Mouse (Mus musculus) intestine, embryonic 15.5 days (tissue): ENCODE measurements around the gene Mipol1. TPM values are rescaled to one million over a fixed set of nuclear protein-coding genes. Genes with fewer than 3 reads are reported as not detected.
A peak's percentile ranks its signal among the peaks of the same experiment; 100 is the strongest.

ENCODE experiments used
- ATAC-seq: fragments of 200-750 bp; cut with Nextera tagmentation; 2 replicates; pipeline ENCODE4 v1.8.0; 2017; ENCODE audit warnings: moderate TSS enrichment, moderate library complexity
- H3K27ac ChIP-seq: fragments of 300-500 bp; sonication (generic); 2 replicates; pipeline ENCODE4 v1.5.1; 2015; ENCODE audit warnings: mild to moderate bottlenecking, inconsistent platforms
- H3K27me3 ChIP-seq: fragments of 300-500 bp; sonication (generic); replicated peaks from 2 replicates; pipeline ENCODE4 v1.6.1; 2015; ENCODE audit warnings: inconsistent platforms
- H3K36me3 ChIP-seq: fragments of 300-500 bp; sonication (generic); 2 replicates; pipeline ENCODE4 v1.6.1; 2015; ENCODE audit warnings: inconsistent platforms
- H3K4me1 ChIP-seq: fragments of 300-500 bp; sonication (generic); replicated peaks from 2 replicates; pipeline ENCODE4 v1.6.1; 2015; ENCODE audit warnings: inconsistent platforms
- H3K4me2 ChIP-seq: fragments of 300-500 bp; sonication (generic); replicated peaks from 2 replicates; pipeline ENCODE4 v1.6.1; 2015; ENCODE audit warnings: mild to moderate bottlenecking, inconsistent platforms
- H3K4me3 ChIP-seq: fragments of 300-500 bp; sonication (generic); replicated peaks from 2 replicates; pipeline ENCODE4 v1.5.1; 2015; ENCODE audit warnings: inconsistent platforms
- H3K9ac ChIP-seq: fragments of 300-500 bp; sonication (generic); 2 replicates; pipeline ENCODE4 v1.6.1; 2015; ENCODE audit warnings: inconsistent platforms
- H3K9me3 ChIP-seq: fragments of 300-500 bp; sonication (generic); 2 replicates; pipeline ENCODE4 v1.6.1; 2016; ENCODE audit warnings: inconsistent platforms
- WGBS: fragments of 180-500 bp; shearing (Covaris S2); methylation state at CpG from one replicate; pipeline ENCODE4 v1.1.7; 2015; 5-methylcytosine and 5-hydroxymethylcytosine counted together
- polyA plus RNA-seq: library from polyadenylated mRNA; unstranded; fragments of >200 nt; fragmentation: Nextera tagmentation; extraction: Ambion mirVana; gene quantifications from 2 replicates; pipeline ENCODE4 v1.2.1, GENCODE M21; 2015

The Mipol1 gene
- polyA plus RNA-seq, 1 experiment from 2014 or later, result 10.1 TPM

GRCm38 (mm10) chr12:57275456-57275855 lies 45.2 kb downstream of the Mipol1 start:
- WGBS, result 61% methylated on average over 1 of the region's 1 CpGs

DNA sequence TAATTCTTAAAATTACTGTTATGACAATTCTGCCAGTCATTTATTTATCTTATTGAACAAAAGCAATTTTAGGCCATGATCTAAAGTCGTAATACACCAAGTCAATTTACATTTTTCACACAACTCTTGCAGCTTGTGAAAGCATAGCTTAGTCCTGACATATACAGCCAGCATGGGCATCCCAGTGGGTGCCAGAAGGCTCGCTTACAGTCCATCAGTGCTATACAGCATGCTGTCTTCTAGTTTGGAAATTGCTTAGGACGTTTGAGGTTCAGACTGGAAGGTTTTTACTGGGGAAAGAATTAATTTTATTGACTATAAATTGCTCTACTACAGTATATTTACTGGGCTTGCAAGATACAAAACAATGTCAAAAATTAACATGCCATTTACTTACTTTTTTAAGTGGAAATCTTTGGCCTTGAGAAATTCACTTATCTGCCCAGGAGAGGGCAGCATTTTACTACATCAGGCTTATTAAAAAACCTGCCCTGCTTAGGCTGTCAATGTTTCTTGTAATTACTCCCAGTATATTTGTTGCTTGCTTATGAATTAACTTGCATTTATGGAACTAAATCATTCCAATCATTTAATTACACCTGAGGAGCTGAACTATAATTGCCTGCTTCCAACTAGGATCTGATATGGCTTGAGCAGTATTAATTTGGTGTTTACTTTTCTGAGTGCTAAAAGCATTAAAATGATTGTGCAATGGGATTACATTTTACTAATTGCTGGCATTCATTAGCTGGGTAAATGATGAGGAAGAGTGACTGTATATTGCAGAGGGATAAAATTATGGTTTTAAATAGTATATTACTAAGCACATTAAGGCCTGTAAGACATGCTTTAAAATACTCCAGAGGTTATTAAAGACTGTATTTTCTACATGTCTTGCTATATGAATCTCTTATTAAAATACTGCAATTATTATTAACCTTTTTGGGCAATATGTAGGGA lies 51.2 kb downstream of the Mipol1 start:
- no peak overlapping the region for H3K27ac ChIP-seq
- H3K27me3 ChIP-seq, result no peaks in the 10 kb centered on the region
- H3K9me3 ChIP-seq, result no peaks in the 10 kb centered on the region
- ATAC-seq, result peak; percentile 58
- H3K36me3 ChIP-seq, result no peaks in the 10 kb centered on the region
- H3K9ac ChIP-seq, result no peak overlapping the region
- no peak overlapping the region for H3K4me2 ChIP-seq
- 54% methylated on average over 3 of the region's 3 CpGs for WGBS
- H3K4me3 ChIP-seq, result no peak overlapping the region
- no peaks in the 10 kb centered on the region for H3K4me1 ChIP-seq

More at GRCm38 (mm10) chr12:57275456-57275855, 45.2 kb downstream of the Mipol1 start:
- no peak overlapping the region for H3K27ac ChIP-seq
- H3K4me2 ChIP-seq, result no peak overlapping the region
- no peaks in the 10 kb centered on the region for H3K27me3 ChIP-seq
- no peak for ATAC-seq
- no peaks in the 10 kb centered on the region for H3K36me3 ChIP-seq
- no peak overlapping the region for H3K9ac ChIP-seq
- no peaks in the 10 kb centered on the region for H3K9me3 ChIP-seq
- H3K4me3 ChIP-seq, result no peak overlapping the region
- no peaks in the 10 kb centered on the region for H3K4me1 ChIP-seq

DNA sequence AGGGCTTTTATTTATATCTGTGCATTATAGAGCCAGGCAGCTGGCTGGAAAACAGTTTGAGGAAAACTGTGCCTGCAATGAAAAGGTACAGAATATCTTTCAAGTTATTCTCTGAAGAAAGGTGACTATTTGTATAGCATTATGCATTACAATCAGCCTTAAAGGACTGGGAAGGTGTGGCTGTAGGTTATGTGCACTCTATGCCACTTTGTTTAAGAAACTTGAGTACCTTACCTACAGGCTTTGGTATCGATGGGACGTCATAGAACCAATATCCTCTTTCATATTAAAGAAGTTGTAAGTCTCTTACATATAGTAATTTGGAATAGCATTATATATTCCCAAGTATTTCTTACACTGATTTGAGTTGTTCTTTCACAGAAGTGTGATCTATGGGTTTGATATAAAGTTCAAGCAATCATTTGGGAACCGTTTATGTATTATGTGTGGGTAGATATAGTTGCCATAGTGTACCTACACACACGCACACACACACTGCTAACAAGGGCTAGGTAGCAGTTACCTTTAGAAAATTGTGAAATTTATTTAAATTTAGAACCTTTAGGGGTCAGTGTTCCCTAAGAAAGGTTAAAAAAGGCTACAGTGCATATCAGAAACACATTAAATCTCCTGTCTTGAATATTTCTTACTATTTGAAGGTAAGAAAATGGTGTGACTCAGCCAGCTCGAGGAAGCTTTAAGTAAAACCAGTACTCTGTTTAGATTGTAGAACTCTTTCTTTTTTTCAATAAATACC lies 55.3 kb downstream of the Mipol1 start:
- no peaks in the 10 kb centered on the region for H3K36me3 ChIP-seq
- ATAC-seq, result peak; percentile 34; the same call in 1 of the 2 replicates
- no peaks in the 10 kb centered on the region for H3K9me3 ChIP-seq
- 69% methylated on average over 5 of the region's 5 CpGs for WGBS
- H3K4me2 ChIP-seq, result no peak overlapping the region
- no peaks in the 10 kb centered on the region for H3K4me1 ChIP-seq
- H3K27me3 ChIP-seq, result no peaks in the 10 kb centered on the region
- no peak overlapping the region for H3K4me3 ChIP-seq
- H3K9ac ChIP-seq, result no peak overlapping the region
- H3K27ac ChIP-seq, result no peak overlapping the region

DNA sequence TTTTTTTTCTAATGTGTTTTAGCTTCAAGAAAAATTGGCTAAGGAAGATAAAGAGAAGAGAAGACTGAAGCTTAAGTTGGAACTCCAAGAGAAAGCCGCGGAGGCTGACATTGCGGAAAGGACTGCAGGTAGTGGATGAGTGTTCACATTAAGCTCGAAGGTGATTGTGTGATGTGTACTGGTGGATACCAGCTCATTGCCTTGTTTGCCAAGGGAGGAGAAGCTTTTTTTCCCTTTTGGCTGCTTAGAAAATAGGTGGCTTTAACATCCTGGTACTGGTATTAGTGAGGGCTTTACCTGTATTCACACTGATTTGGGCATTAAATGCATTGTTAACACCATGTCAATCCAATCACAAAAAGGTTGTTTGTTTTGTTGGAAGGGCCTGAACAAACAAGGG lies 77.1 kb downstream of the Mipol1 start:
- Histone ChIP-seq H3K4me1 (no peaks in the 10 kb centered on the region), H3K4me3 (no peak overlapping the region), H3K36me3 (no peaks in the 10 kb centered on the region), H3K27me3 (no peaks in the 10 kb centered on the region), H3K9me3 (no peaks in the 10 kb centered on the region), H3K9ac (no peak overlapping the region), H3K4me2 (no peak overlapping the region), H3K27ac (no peak overlapping the region)
- WGBS, result 83% methylated on average over 4 of the region's 4 CpGs
- ATAC-seq, result no peak

- WGBS, result 80% methylated on average over 1 of the region's 1 CpGs
- no peak overlapping the region for H3K4me3 ChIP-seq
- H3K9ac ChIP-seq, result no peak overlapping the region
- H3K36me3 ChIP-seq, result no peaks in the 10 kb centered on the region
- H3K27me3 ChIP-seq, result no peaks in the 10 kb centered on the region
- H3K4me2 ChIP-seq, result no peak overlapping the region
- H3K4me1 ChIP-seq, result no peaks in the 10 kb centered on the region
- no peaks in the 10 kb centered on the region for H3K9me3 ChIP-seq
- H3K27ac ChIP-seq, result no peak overlapping the region
- no peak for ATAC-seq
These were observed 77.5 kb downstream of the Mipol1 start for GRCm38 (mm10) chr12:57307748-57308147.

DNA sequence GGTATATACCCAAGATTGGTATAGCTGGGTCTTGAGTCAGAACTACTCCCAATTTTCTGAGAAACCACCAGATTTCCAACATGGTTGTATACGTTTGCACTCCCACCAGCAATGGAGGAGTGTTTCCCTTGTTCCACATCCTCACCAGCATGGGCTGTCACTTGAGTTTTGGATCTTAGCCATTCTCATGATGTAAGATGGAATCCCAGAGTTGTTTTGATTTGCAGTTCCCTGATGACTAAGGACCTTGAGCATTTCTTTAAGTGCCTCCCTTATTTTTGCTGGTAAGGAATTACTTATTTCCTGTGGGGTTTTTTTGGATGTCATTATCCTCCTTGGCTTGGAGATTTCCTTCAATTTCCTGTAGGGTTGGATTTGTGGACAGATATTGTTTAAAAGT lies 108.8 kb downstream of the Mipol1 start:
- 88% methylated on average over 1 of the region's 1 CpGs for WGBS
- Histone ChIP-seq H3K36me3 (no peaks in the 10 kb centered on the region), H3K9me3 (no peaks in the 10 kb centered on the region), H3K27me3 (no peaks in the 10 kb centered on the region), H3K4me2 (no peak overlapping the region), H3K4me3 (no peak overlapping the region), H3K27ac (no peak overlapping the region), H3K9ac (no peak overlapping the region), H3K4me1 (no peaks in the 10 kb centered on the region)
- ATAC-seq, result no peak

DNA sequence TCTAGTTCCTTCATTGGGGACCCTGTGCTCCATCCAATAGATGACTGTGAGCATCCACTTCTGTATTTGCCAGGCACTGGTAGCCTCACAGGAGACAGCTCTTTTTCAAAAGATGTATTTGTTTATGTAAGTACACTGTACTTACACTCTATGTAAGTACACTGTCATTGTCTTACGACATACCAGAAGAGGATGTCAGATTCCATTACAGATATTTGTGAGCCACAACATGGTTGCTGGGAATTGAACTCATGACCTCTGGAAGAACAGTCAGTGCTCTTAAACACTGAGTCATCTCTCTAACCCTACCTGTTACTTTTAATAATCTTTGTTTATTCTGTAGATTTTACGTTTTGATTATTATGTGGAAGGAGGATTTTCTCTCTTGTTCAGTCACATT lies 109.9 kb downstream of the Mipol1 start:
- H3K4me3 ChIP-seq, result no peak overlapping the region
- 55% methylated on average over 2 of the region's 2 CpGs for WGBS
- no peak overlapping the region for H3K27ac ChIP-seq
- ATAC-seq, result no peak
- H3K4me2 ChIP-seq, result no peak overlapping the region
- H3K27me3 ChIP-seq, result no peaks in the 10 kb centered on the region
- H3K9ac ChIP-seq, result no peak overlapping the region
- no peaks in the 10 kb centered on the region for H3K4me1 ChIP-seq
- H3K9me3 ChIP-seq, result no peaks in the 10 kb centered on the region
- H3K36me3 ChIP-seq, result no peaks in the 10 kb centered on the region

- H3K36me3 ChIP-seq, result no peaks in the 10 kb centered on the region
- H3K4me1 ChIP-seq, result no peaks in the 10 kb centered on the region
- no peak overlapping the region for H3K27ac ChIP-seq
- no peak for ATAC-seq
- no peaks in the 10 kb centered on the region for H3K9me3 ChIP-seq
- 91% methylated on average over 2 of the region's 2 CpGs for WGBS
- no peak overlapping the region for H3K4me2 ChIP-seq
- no peaks in the 10 kb centered on the region for H3K27me3 ChIP-seq
- H3K4me3 ChIP-seq, result no peak overlapping the region
- no peak overlapping the region for H3K9ac ChIP-seq
These were observed 132.5 kb downstream of the Mipol1 start for GRCm38 (mm10) chr12:57362732-57363131.

DNA sequence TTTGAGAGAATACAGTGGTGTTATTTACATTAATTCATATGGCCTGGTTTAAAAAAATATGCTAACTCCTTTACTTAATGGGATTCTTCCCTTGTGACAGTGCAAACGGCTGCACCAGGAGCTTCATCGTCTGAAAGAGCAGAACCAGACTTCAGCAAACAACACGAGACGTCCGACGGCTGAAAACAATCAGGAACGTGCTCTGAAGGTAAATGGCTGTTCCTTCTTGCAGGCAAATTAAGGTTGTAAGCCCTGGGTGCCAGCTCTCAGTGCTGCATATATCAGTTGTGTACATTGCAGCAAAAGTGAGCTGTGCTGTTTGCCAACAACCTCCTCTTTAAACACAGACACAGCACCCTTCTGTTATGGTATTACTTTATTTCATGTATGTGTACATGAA lies 133.8 kb downstream of the Mipol1 start:
- no peaks in the 10 kb centered on the region for H3K36me3 ChIP-seq
- no peaks in the 10 kb centered on the region for H3K27me3 ChIP-seq
- WGBS, result 64% methylated on average over 7 of the region's 7 CpGs
- no peaks in the 10 kb centered on the region for H3K4me1 ChIP-seq
- no peak overlapping the region for H3K27ac ChIP-seq
- no peaks in the 10 kb centered on the region for H3K9me3 ChIP-seq
- H3K4me3 ChIP-seq, result no peak overlapping the region
- H3K4me2 ChIP-seq, result no peak overlapping the region
- no peak overlapping the region for H3K9ac ChIP-seq
- no peak for ATAC-seq

GRCm38 (mm10) chr12:57371790-57372547 lies 141.7 kb downstream of the Mipol1 start:
- H3K4me2 ChIP-seq, result no peak overlapping the region
- H3K27ac ChIP-seq, result no peak overlapping the region
- H3K4me1 ChIP-seq, result no peaks in the 10 kb centered on the region
- 80% methylated on average over 3 of the region's 3 CpGs for WGBS
- no peak overlapping the region for H3K9ac ChIP-seq
- H3K36me3 ChIP-seq, result no peaks in the 10 kb centered on the region
- no peak overlapping the region for H3K4me3 ChIP-seq
- H3K27me3 ChIP-seq, result no peaks in the 10 kb centered on the region
- ATAC-seq, result no peak
- H3K9me3 ChIP-seq, result no peaks in the 10 kb centered on the region

DNA sequence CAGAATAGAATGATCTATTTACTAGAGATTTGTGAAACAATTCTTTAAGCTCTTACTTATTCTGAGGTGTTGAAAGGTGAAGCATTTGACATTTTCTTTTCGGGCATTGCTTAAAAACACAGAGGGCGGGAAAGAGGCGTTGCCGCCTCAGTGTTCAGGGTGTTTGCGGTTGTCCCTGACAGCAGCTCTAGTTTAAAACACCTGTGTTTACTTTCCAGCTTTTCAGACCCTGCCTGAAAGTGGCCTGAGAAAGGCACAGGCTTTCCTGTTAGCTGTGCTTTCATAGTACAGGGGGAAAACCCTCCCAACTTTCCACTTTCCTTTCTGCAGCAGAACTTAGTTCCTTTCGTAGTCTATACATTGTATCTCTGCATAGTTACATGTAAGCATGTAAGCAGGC lies 152.6 kb downstream of the Mipol1 start:
- peak; percentile 56; the same call in 1 of the 2 replicates for ATAC-seq
- 35% methylated on average over 6 of the region's 6 CpGs for WGBS

More for the DNA sequence above, 152.6 kb downstream of the Mipol1 start:
- H3K9me3 ChIP-seq, result no peaks in the 10 kb centered on the region
- no peak overlapping the region for H3K27ac ChIP-seq
- H3K9ac ChIP-seq, result no peak overlapping the region
- H3K4me3 ChIP-seq, result no peak overlapping the region
- no peak overlapping the region for H3K4me2 ChIP-seq
- H3K4me1 ChIP-seq, result no peaks in the 10 kb centered on the region
- H3K27me3 ChIP-seq, result no peaks in the 10 kb centered on the region
- no peaks in the 10 kb centered on the region for H3K36me3 ChIP-seq
